In genomic region chr12:51323604-51324003, GRCm38 (mm10) we compare ENCODE assay signal across 18 mouse cellular contexts. TPM values are rescaled to one million over a fixed set of nuclear protein-coding genes. Genes with fewer than 3 reads are reported as not detected.
DNase-seq lines count a peak whose midpoint lies in the region; ATAC-seq and TF ChIP-seq lines count a peak whose summit lies in the region.
"Had no signal": no experiment of that assay in that cellular context is flagged by ENCODE, and none has a peak within 500 bp of the region (broad histone marks: within the 10 kb centered on the region; RNA-seq: fewer than 3 reads in every experiment).

No protein-coding gene starts in this region.

- no peaks in the 10 kb centered on the region for H3K9me3 ChIP-seq in hindbrain, postnatal 0 days (ENCODE audit: low read length)
- H3K9me3 ChIP-seq in hindbrain, embryonic 10.5 days = no peaks in the 10 kb centered on the region
- no peaks in the 10 kb centered on the region for H3K9me3 ChIP-seq in lung, embryonic 14.5 days (ENCODE audit: low read depth, low read length)
- no peaks in the 10 kb centered on the region for H3K9me3 ChIP-seq in stomach, postnatal 0 days (ENCODE audit: control insufficient read depth, low read length)
- H3K9me3 ChIP-seq: forebrain, embryonic 10.5 days; limb, embryonic 15.5 days; midbrain, embryonic 12.5 days had no signal

- H3K9ac ChIP-seq in hindbrain, postnatal 0 days (replicated peaks; ENCODE audit: low read length) = no peak overlapping the region
- no peak overlapping the region for H3K9ac ChIP-seq in lung, embryonic 14.5 days
- H3K9ac ChIP-seq in stomach, postnatal 0 days (ENCODE audit: low read length) = no peak overlapping the region
- H3K9ac ChIP-seq: forebrain, postnatal 0 days; limb, embryonic 15.5 days; liver, postnatal 0 days; midbrain, embryonic 12.5 days had no signal

- 0 out of 2 replicates have a peak, but pooled peaks have one; percentile 4 for TF ChIP-seq CTCF in hindbrain, postnatal 0 days (IDR thresholded peaks at IDR 0.05; ENCODE audit: low read depth)
- TF ChIP-seq CTCF in lung, embryonic 14.5 days (IDR thresholded peaks at IDR 0.05; ENCODE audit: low read depth) = peak; percentile 15; the same call in 1 of the 2 replicates
- TF ChIP-seq CTCF in stomach, postnatal 0 days (IDR thresholded peaks at IDR 0.05; ENCODE audit: low read depth) = peak; percentile 59

- H3K36me3 ChIP-seq in hindbrain, postnatal 0 days (ENCODE audit: insufficient read depth, low read length) = no peaks in the 10 kb centered on the region
- no peaks in the 10 kb centered on the region for H3K36me3 ChIP-seq in hindbrain, embryonic 10.5 days
- no peaks in the 10 kb centered on the region for H3K36me3 ChIP-seq in lung, embryonic 14.5 days (ENCODE audit: insufficient read depth)
- no peaks in the 10 kb centered on the region for H3K36me3 ChIP-seq in stomach, postnatal 0 days (ENCODE audit: control insufficient read depth, insufficient read depth, low read length)
- H3K36me3 ChIP-seq: forebrain, embryonic 10.5 days; limb, embryonic 15.5 days; midbrain, embryonic 12.5 days had no signal

- no peak overlapping the region for H3K4me2 ChIP-seq in hindbrain, postnatal 0 days (ENCODE audit: low read depth, low read length)
- H3K4me2 ChIP-seq in lung, embryonic 14.5 days = no peak overlapping the region
- no peak overlapping the region for H3K4me2 ChIP-seq in stomach, postnatal 0 days (replicated peaks; ENCODE audit: low read depth)
- H3K4me2 ChIP-seq: limb, embryonic 15.5 days; midbrain, embryonic 12.5 days had no signal

- no peaks in the 10 kb centered on the region for H3K27me3 ChIP-seq in hindbrain, postnatal 0 days (ENCODE audit: insufficient read depth, low read length)
- H3K27me3 ChIP-seq in hindbrain, embryonic 10.5 days (ENCODE audit: insufficient read depth, poor library complexity, severe bottlenecking) = no peaks in the 10 kb centered on the region
- no peaks in the 10 kb centered on the region for H3K27me3 ChIP-seq in lung, embryonic 14.5 days (ENCODE audit: insufficient read depth, low read length)
- no peaks in the 10 kb centered on the region for H3K27me3 ChIP-seq in stomach, postnatal 0 days (ENCODE audit: control insufficient read depth, insufficient read depth, low read length)
- H3K27me3 ChIP-seq: limb, embryonic 15.5 days; midbrain, embryonic 12.5 days had no signal

- no peak overlapping the region for H3K27ac ChIP-seq in hindbrain, postnatal 0 days
- no peak overlapping the region for H3K27ac ChIP-seq in hindbrain, embryonic 10.5 days
- no peak overlapping the region for H3K27ac ChIP-seq in lung, embryonic 14.5 days (ENCODE audit: low read depth)
- no peak overlapping the region for H3K27ac ChIP-seq in stomach, postnatal 0 days (replicated peaks)
- H3K27ac ChIP-seq: forebrain, embryonic 10.5 days; limb, embryonic 15.5 days; midbrain, embryonic 12.5 days had no signal

- no peak for TF ChIP-seq EP300 in stomach, postnatal 0 days (optimal IDR thresholded peaks at IDR 0.05)

- no peaks in the 10 kb centered on the region for H3K4me1 ChIP-seq in hindbrain, postnatal 0 days (ENCODE audit: insufficient read depth, low read length)
- 0 out of 2 replicates have a peak, but pooled peaks cover 3% of the 10 kb centered on the region for H3K4me1 ChIP-seq in hindbrain, embryonic 10.5 days (replicated peaks)
- H3K4me1 ChIP-seq in lung, embryonic 14.5 days (ENCODE audit: insufficient read depth) = no peaks in the 10 kb centered on the region
- no peaks in the 10 kb centered on the region for H3K4me1 ChIP-seq in stomach, postnatal 0 days (replicated peaks; ENCODE audit: control insufficient read depth, insufficient read depth)
- H3K4me1 ChIP-seq: limb, embryonic 15.5 days; midbrain, embryonic 12.5 days had no signal

- no peak for ATAC-seq in hindbrain, postnatal 0 days
- no peak for ATAC-seq in lung, embryonic 14.5 days (ENCODE audit: insufficient read depth)
- ATAC-seq in stomach, postnatal 0 days (ENCODE audit: low FRiP score, low TSS enrichment) = no peak
- ATAC-seq: forebrain, postnatal 0 days; liver, postnatal 0 days had no signal

- WGBS in hindbrain, postnatal 0 days = 95% methylated on average over 3 of the region's 3 CpGs
- WGBS in hindbrain, embryonic 10.5 days = 92% methylated on average over 3 of the region's 3 CpGs
- WGBS in lung, embryonic 14.5 days = 73% methylated on average over 3 of the region's 3 CpGs
- 43% methylated on average over 3 of the region's 3 CpGs for WGBS in stomach, postnatal 0 days

- no peak overlapping the region for H3K4me3 ChIP-seq in hindbrain, postnatal 0 days (ENCODE audit: low read length)
- no peak overlapping the region for H3K4me3 ChIP-seq in hindbrain, embryonic 10.5 days
- H3K4me3 ChIP-seq in lung, embryonic 14.5 days (ENCODE audit: low read depth, low read length) = no peak overlapping the region
- no peak overlapping the region for H3K4me3 ChIP-seq in stomach, postnatal 0 days (ENCODE audit: low read depth, low read length)
- H3K4me3 ChIP-seq: forebrain, embryonic 10.5 days; limb, embryonic 15.5 days; midbrain, embryonic 12.5 days had no signal

- DNase-seq in hindbrain, postnatal 0 days (ENCODE audit: low spot score) = no peak
- DNase-seq in hindbrain, embryonic 10.5 days (ENCODE audit: low spot score) = no peak
- DNase-seq in lung, embryonic 14.5 days = no peak
- no peak for DNase-seq in lung, postnatal 4 days
- DNase-seq in NIH3T3 (ENCODE audit: low read depth) = peak; percentile 4
- no peak for DNase-seq in stomach, postnatal 0 days (ENCODE audit: low spot score)
- DNase-seq in cerebellum, postnatal 4 days (ENCODE audit: low spot score in 2 of 2) = no peak
- DNase-seq: adrenal gland, postnatal 36 days; cerebellum, adult 8-10 months; forebrain, postnatal 0 days; kidney, adult 9 months; layer of hippocampus, postnatal 36 days; liver, postnatal 0 days; retina, postnatal 1 day; right cerebral cortex, postnatal 4 days had no signal

RNA-seq across cellular contexts. Expression of gene G2e3, which starts 24.3 kb away (rescaled TPM):
- total RNA-seq in hindbrain, postnatal 0 days (2014; rRNA removed) = 10.8 and 11.6 TPM in 2 replicates
- 9.1 and 10.6 TPM in 2 replicates for polyA plus RNA-seq in hindbrain, postnatal 0 days (2015; fragmentation: Nextera tagmentation; extraction: Ambion mirVana)
- polyA plus RNA-seq in hindbrain, embryonic 10.5 days (2016; fragmentation: Nextera tagmentation; extraction: Ambion mirVana) = 37.0 and 44.2 TPM in 2 replicates
- polyA plus RNA-seq in lung, embryonic 14.5 days (2014; fragmentation: Nextera tagmentation; extraction: Ambion mirVana) = 40.5 and 41.5 TPM in 2 replicates
- 7.2 and 11.4 TPM in 2 replicates for polyA plus RNA-seq in stomach, postnatal 0 days (2015; fragmentation: Nextera tagmentation; extraction: Ambion mirVana)

RNA-seq across cellular contexts. Expression of gene Scfd1, which starts 53.7 kb away (rescaled TPM):
- total RNA-seq in hindbrain, postnatal 0 days (2014; rRNA removed) = 32.8 and 33.5 TPM in 2 replicates
- polyA plus RNA-seq in hindbrain, postnatal 0 days (2015; fragmentation: Nextera tagmentation; extraction: Ambion mirVana) = 68.6 and 75.7 TPM in 2 replicates
- 60.3 and 62.1 TPM in 2 replicates for polyA plus RNA-seq in hindbrain, embryonic 10.5 days (2016; fragmentation: Nextera tagmentation; extraction: Ambion mirVana)
- polyA plus RNA-seq in lung, embryonic 14.5 days (2014; fragmentation: Nextera tagmentation; extraction: Ambion mirVana) = 81.5 and 85.3 TPM in 2 replicates
- 59.7 and 61.8 TPM in 2 replicates for polyA plus RNA-seq in stomach, postnatal 0 days (2015; fragmentation: Nextera tagmentation; extraction: Ambion mirVana)

Comparison
In these comparisons a context has a peak if more than half of its experiments do, and no peak if none do; other contexts are left out.
1. CTCF ChIP-seq: peak in every context shown above with its lines; median percentile 59 in stomach, postnatal 0 days; 15 in lung, embryonic 14.5 days; 4 in hindbrain, postnatal 0 days.